Mouse (Mus musculus): ENCODE data around the gene Gpr12. TPM values are rescaled to one million over a fixed set of nuclear protein-coding genes. Genes with fewer than 3 reads are reported as not detected.
A peak's percentile ranks its signal among the peaks of the same experiment; 100 is the strongest.
"Not testable (repeated sequence)": the region's sequence is repeated elsewhere in the genome, so short reads cannot be mapped to it uniquely, and the experiment has no call there.

Gpr12 gene
- polyA plus RNA-seq, 1 experiment from 2014 or later, result 0.10 TPM

- no peak overlapping the region for H3K9ac ChIP-seq
- peaks cover 9% of the 10 kb centered on the region; the same call in 1 of the 2 replicates for H3K4me1 ChIP-seq
- H3K9me3 ChIP-seq, result no peaks in the 10 kb centered on the region
- WGBS, result 8% methylated on average over 10 of the region's 10 CpGs
- H3K27ac ChIP-seq, result no peak overlapping the region
- H3K4me2 ChIP-seq, result peak overlapping the region; percentile 94
- H3K36me3 ChIP-seq, result no peaks in the 10 kb centered on the region
- no peak for ATAC-seq (ENCODE audit: insufficient read depth, low FRiP score, low read depth)
- peak overlapping the region; percentile 47 for H3K4me3 ChIP-seq (replicated peaks)
- peaks cover 43% of the 10 kb centered on the region for H3K27me3 ChIP-seq (replicated peaks)
Measured at GRCm38 (mm10) chr5:146584156-146584477, 922 bp downstream of the Gpr12 start.

DNA sequence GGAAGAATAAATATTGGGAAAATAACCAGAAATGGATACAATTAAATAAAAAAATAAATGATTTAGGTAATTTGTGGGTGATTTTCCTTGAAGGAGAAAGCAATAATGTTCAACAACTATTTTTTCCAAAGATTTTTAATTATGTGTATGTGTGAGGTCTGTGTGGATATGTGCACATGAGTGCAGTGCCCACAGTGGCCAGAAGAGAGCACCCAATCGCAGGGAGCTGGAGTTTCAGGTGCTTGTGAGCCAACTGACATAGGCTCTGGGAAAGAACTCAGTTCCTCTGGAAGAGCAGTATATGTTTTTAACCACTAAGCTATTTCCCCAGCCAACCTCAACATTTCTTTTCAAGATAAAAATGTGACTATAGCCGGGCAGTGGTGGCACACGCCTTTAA lies 8.4 kb downstream of the Gpr12 start:
- 85% methylated on average over 3 of the region's 3 CpGs for WGBS
- H3K27me3 ChIP-seq (replicated peaks), result no peaks in the 10 kb centered on the region
- H3K9me3 ChIP-seq, result no peaks in the 10 kb centered on the region
- H3K4me2 ChIP-seq, result no peak overlapping the region
- H3K9ac ChIP-seq, result no peak overlapping the region
- H3K36me3 ChIP-seq, result no peaks in the 10 kb centered on the region
- no peaks in the 10 kb centered on the region for H3K4me1 ChIP-seq
- no peak overlapping the region for H3K27ac ChIP-seq
- no peak overlapping the region for H3K4me3 ChIP-seq (replicated peaks)
- ATAC-seq (ENCODE audit: insufficient read depth, low FRiP score, low read depth), result no peak

DNA sequence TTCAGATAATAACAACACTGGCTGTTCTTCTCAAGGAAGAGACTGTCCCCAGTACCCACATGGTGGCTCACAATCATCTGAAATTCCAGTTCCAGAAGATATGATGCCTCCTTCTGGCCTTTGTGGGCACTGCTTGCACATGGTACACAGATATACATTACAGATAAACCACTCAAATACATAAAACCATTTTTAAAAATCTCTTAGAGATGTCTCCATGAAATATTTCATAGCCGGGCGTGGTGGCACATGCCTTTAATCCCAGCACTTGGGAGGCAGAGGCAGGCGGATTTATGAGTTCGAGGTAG lies 12.3 kb downstream of the Gpr12 start:
- WGBS, result 87% methylated on average over 4 of the region's 4 CpGs
- H3K4me2 ChIP-seq, result not testable (repeated sequence)

GRCm38 (mm10) chr5:146571830-146572734 lies 13.0 kb downstream of the Gpr12 start:
- H3K36me3 ChIP-seq; H3K9ac ChIP-seq; H3K27me3 ChIP-seq (replicated peaks); H3K4me1 ChIP-seq; H3K4me3 ChIP-seq (replicated peaks); H3K9me3 ChIP-seq; H3K27ac ChIP-seq; H3K4me2 ChIP-seq; ATAC-seq (ENCODE audit: insufficient read depth, low FRiP score, low read depth): not testable (repeated sequence)
- 56% methylated on average over 6 of the region's 6 CpGs for whole genome bisulfite sequencing

More for the DNA sequence above, 12.3 kb downstream of the Gpr12 start:
- H3K4me1 ChIP-seq; H3K9me3 ChIP-seq; H3K27me3 ChIP-seq (replicated peaks); H3K9ac ChIP-seq; H3K4me3 ChIP-seq (replicated peaks); H3K36me3 ChIP-seq; H3K27ac ChIP-seq; ATAC-seq (ENCODE audit: insufficient read depth, low FRiP score, low read depth): not testable (repeated sequence)

- not testable (repeated sequence) for H3K27me3 ChIP-seq (replicated peaks); ATAC-seq (ENCODE audit: insufficient read depth, low FRiP score, low read depth); H3K36me3 ChIP-seq; H3K4me1 ChIP-seq; H3K9me3 ChIP-seq; H3K4me3 ChIP-seq (replicated peaks); H3K27ac ChIP-seq; H3K4me2 ChIP-seq; H3K9ac ChIP-seq
- 72% methylated on average over 6 of the region's 6 CpGs for WGBS
Measured at GRCm38 (mm10) chr5:146570179-146570578, 14.9 kb downstream of the Gpr12 start.

DNA sequence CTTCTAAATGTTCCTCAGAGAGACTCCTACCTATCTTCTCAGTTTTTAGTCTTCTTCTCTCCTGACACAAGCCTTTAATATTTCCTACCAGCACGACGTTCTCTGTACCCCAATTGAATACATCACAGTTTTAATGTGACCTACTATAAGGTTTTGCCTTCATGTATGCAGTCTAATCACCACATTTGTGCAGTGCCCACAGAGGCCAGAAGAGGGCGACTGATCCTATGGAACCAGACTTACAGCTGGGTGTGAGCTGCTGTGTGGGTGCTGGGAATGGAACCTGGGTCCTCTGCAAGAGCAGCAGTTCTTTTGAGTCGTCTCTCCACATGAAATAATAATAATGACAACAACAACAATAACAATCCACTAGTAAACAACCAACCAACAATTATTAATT lies 18.0 kb downstream of the Gpr12 start:
- H3K4me1 ChIP-seq, result no peaks in the 10 kb centered on the region

GRCm38 (mm10) chr5:146564259-146564658 lies 20.8 kb downstream of the Gpr12 start:
- Histone ChIP-seq H3K4me2 (no peak overlapping the region), H3K4me1 (no peaks in the 10 kb centered on the region), H3K4me3 (replicated peaks) (no peak overlapping the region), H3K36me3 (no peaks in the 10 kb centered on the region), H3K27ac (no peak overlapping the region), H3K9ac (no peak overlapping the region), H3K27me3 (replicated peaks) (no peaks in the 10 kb centered on the region), H3K9me3 (no peaks in the 10 kb centered on the region)
- no peak for ATAC-seq (ENCODE audit: insufficient read depth, low FRiP score, low read depth)
- WGBS, result 69% methylated on average over 1 of the region's 1 CpGs

More for the DNA sequence above, 18.0 kb downstream of the Gpr12 start:
- no peak for ATAC-seq (ENCODE audit: insufficient read depth, low FRiP score, low read depth)
- Histone ChIP-seq H3K4me3 (replicated peaks) (no peak overlapping the region), H3K36me3 (no peaks in the 10 kb centered on the region), H3K27ac (no peak overlapping the region), H3K9ac (no peak overlapping the region), H3K9me3 (no peaks in the 10 kb centered on the region), H3K27me3 (replicated peaks) (no peaks in the 10 kb centered on the region), H3K4me2 (no peak overlapping the region)
- WGBS, result 57% methylated on average over 4 of the region's 4 CpGs

GRCm38 (mm10) chr5:146555836-146556235 lies 29.2 kb downstream of the Gpr12 start, which contains the start of gene Gm3415:
Gm3415 (plus strand) TSS chr5:146556136.
- ATAC-seq (ENCODE audit: insufficient read depth, low FRiP score, low read depth); H3K27me3 ChIP-seq (replicated peaks); H3K4me2 ChIP-seq; H3K36me3 ChIP-seq; H3K9ac ChIP-seq; H3K9me3 ChIP-seq; H3K27ac ChIP-seq; H3K4me3 ChIP-seq (replicated peaks); H3K4me1 ChIP-seq: not testable (repeated sequence)
- no CpG with 5 or more reads among the region's 3 CpGs for WGBS

- not testable (repeated sequence) for H3K4me3 ChIP-seq (replicated peaks); H3K9ac ChIP-seq; H3K9me3 ChIP-seq; H3K4me1 ChIP-seq; H3K4me2 ChIP-seq; H3K27ac ChIP-seq; H3K36me3 ChIP-seq; ATAC-seq (ENCODE audit: insufficient read depth, low FRiP score, low read depth); H3K27me3 ChIP-seq (replicated peaks)
- 93% methylated on average over 3 of the region's 3 CpGs for WGBS
Measured at GRCm38 (mm10) chr5:146537347-146537746, 47.7 kb downstream of the Gpr12 start, which contains the start of gene Gm3409. Gm3409 (plus strand) TSS chr5:146537647.

Other genes with a start within 250 kb of the Gpr12 start
- gene Wasf3, start 200.3 kb downstream of the Gpr12 start, polyA plus RNA-seq (2015; fragmentation: Nextera tagmentation; extraction: Ambion mirVana), result 1.8 TPM in 2 replicates
- gene Gm6408, start 103.3 kb downstream of the Gpr12 start, polyA plus RNA-seq (2015; fragmentation: Nextera tagmentation; extraction: Ambion mirVana), result not detected in 2 replicates
- gene Gm6370, start 93.9 kb downstream of the Gpr12 start, polyA plus RNA-seq (2015; fragmentation: Nextera tagmentation; extraction: Ambion mirVana), result not detected in 2 replicates
- gene 4930449I24Rik, start 82.8 kb downstream of the Gpr12 start, polyA plus RNA-seq (2015; fragmentation: Nextera tagmentation; extraction: Ambion mirVana), result not detected in 2 replicates
- gene Gm3402, start 71.1 kb downstream of the Gpr12 start, polyA plus RNA-seq (2015; fragmentation: Nextera tagmentation; extraction: Ambion mirVana), result not detected in 2 replicates
- not detected in 2 replicates for gene Gm3404, start 59.4 kb downstream of the Gpr12 start, polyA plus RNA-seq (2015; fragmentation: Nextera tagmentation; extraction: Ambion mirVana)
- gene Gm3409, start 47.6 kb downstream of the Gpr12 start, polyA plus RNA-seq (2015; fragmentation: Nextera tagmentation; extraction: Ambion mirVana), result not detected in 2 replicates
- not detected in 2 replicates for gene Gm3415, start 29.1 kb downstream of the Gpr12 start, polyA plus RNA-seq (2015; fragmentation: Nextera tagmentation; extraction: Ambion mirVana)
- 18.9 and 20.8 TPM in 2 replicates for gene Usp12, start 209.8 kb upstream of the Gpr12 start, polyA plus RNA-seq (2015; fragmentation: Nextera tagmentation; extraction: Ambion mirVana)
- 489 and 511 TPM in 2 replicates for gene Rpl21, start 247.7 kb upstream of the Gpr12 start, polyA plus RNA-seq (2015; fragmentation: Nextera tagmentation; extraction: Ambion mirVana)